Mouse (Mus musculus) bone marrow, adult 2 months (tissue): ENCODE data around the gene Renbp.
A peak's percentile ranks its signal among the peaks of the same experiment; 100 is the strongest.

ENCODE experiments used
- CTCF ChIP-seq: fragments of 200-500 bp; IDR thresholded peaks from 2 replicates; pipeline ENCODE4 v1.5.1; 2011; ENCODE audit warnings: low read length, control low read depth; ENCODE audit not compliant: control insufficient read depth, insufficient read depth
- POLR2A ChIP-seq: fragments of 200-500 bp; IDR thresholded peaks from 2 replicates; pipeline ENCODE4 v1.6.1; 2011; ENCODE audit warnings: low read depth, mild to moderate bottlenecking, control low read depth, low read length, borderline replicate concordance; ENCODE audit not compliant: control insufficient read depth

DNA sequence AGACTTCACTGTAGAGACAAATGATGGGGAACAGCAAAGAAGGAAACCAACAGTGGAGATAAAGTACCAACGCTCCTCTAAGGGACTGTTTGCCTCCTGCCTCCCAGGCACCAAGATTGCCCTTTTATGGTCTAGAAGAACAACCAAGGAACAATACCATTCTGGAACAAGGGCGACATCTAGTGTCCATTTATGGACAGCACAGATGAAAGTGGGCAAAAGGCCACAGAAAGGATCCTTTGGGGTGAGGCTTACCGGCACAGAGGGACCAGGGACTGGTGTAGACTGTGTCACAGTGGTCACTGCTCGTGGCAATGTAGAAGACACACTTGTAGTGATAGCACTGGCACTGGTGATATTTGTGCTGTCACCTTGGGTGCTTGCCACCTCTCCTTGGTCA, 18.0 kb upstream of the Renbp start:
- TF ChIP-seq CTCF (peak; percentile 33), POLR2A (no peak)
